Mouse (Mus musculus) midbrain, embryonic 15.5 days (tissue): ENCODE results near the gene Amz1. TPM values are rescaled to one million over a fixed set of nuclear protein-coding genes. Genes with fewer than 3 reads are reported as not detected.

Experiments used
- ATAC-seq: fragments of 200-750 bp; cut with Nextera tagmentation; replicated peaks from 2 replicates; pipeline ENCODE4 v1.8.0; 2017; ENCODE audit warnings: moderate TSS enrichment
- H3K27ac ChIP-seq: fragments of 300-500 bp; sonication (generic); 2 replicates; pipeline ENCODE4 v1.5.1; 2015; ENCODE audit warnings: mild to moderate bottlenecking, inconsistent platforms
- H3K27me3 ChIP-seq: fragments of 300-500 bp; sonication (generic); replicated peaks from 2 replicates; pipeline ENCODE4 v1.6.1; 2015; ENCODE audit warnings: inconsistent platforms
- H3K36me3 ChIP-seq: fragments of 300-500 bp; sonication (generic); replicated peaks from 2 replicates; pipeline ENCODE4 v1.6.1; 2015; ENCODE audit warnings: inconsistent platforms
- H3K4me1 ChIP-seq: fragments of 300-500 bp; sonication (generic); 2 replicates; pipeline ENCODE4 v1.6.1; 2015; ENCODE audit warnings: inconsistent platforms
- H3K4me2 ChIP-seq: fragments of 300-500 bp; sonication (generic); 2 replicates; pipeline ENCODE4 v1.6.1; 2015; ENCODE audit warnings: inconsistent platforms, mild to moderate bottlenecking, moderate library complexity
- H3K4me3 ChIP-seq: fragments of 300-500 bp; sonication (generic); 2 replicates; pipeline ENCODE4 v1.5.1; 2015; ENCODE audit warnings: mild to moderate bottlenecking, inconsistent platforms
- H3K9ac ChIP-seq: fragments of 300-500 bp; sonication (generic); 2 replicates; pipeline ENCODE4 v1.6.1; 2015; ENCODE audit warnings: mild to moderate bottlenecking, inconsistent platforms
- H3K9me3 ChIP-seq: fragments of 300-500 bp; sonication (generic); 2 replicates; pipeline ENCODE4 v1.6.1; 2016; ENCODE audit warnings: inconsistent platforms
- WGBS: fragments of 180-500 bp; shearing (Covaris S2); methylation state at CpG from one replicate; pipeline ENCODE4 v1.1.7; 2015; ENCODE audit warnings: mixed read lengths; 5-methylcytosine and 5-hydroxymethylcytosine counted together
- polyA plus RNA-seq: library from polyadenylated mRNA; unstranded; fragments of >200 nt; fragmentation: Nextera tagmentation; extraction: Ambion mirVana; gene quantifications from 2 replicates; pipeline ENCODE4 v1.2.1, GENCODE M21; 2015

Gene Amz1
- polyA plus RNA-seq, 1 experiment from 2014 or later = 5.2 TPM

- H3K36me3 ChIP-seq = no peaks in the 10 kb centered on the region
- no peaks in the 10 kb centered on the region for H3K27me3 ChIP-seq
- peaks cover 9% of the 10 kb centered on the region for H3K4me1 ChIP-seq
- 0% methylated on average over 1 of the region's 2 CpGs for WGBS
- no peak for ATAC-seq
- no peaks in the 10 kb centered on the region for H3K9me3 ChIP-seq
- H3K9ac ChIP-seq = no peak overlapping the region
- H3K27ac ChIP-seq = no peak overlapping the region
- no peak overlapping the region for H3K4me3 ChIP-seq
- H3K4me2 ChIP-seq = no peak overlapping the region
Measured at GRCm38 (mm10) chr5:140750925-140751324, 27.0 kb downstream of the Amz1 start.

GRCm38 (mm10) chr5:140752041-140752440 is 28.1 kb downstream of the Amz1 start:
- no peak overlapping the region for H3K27ac ChIP-seq
- 93% methylated on average over 15 of the region's 15 CpGs for WGBS
- peaks cover 9% of the 10 kb centered on the region for H3K4me1 ChIP-seq
- no peak for ATAC-seq
- H3K4me3 ChIP-seq = no peak overlapping the region
- H3K9me3 ChIP-seq = no peaks in the 10 kb centered on the region
- H3K4me2 ChIP-seq = no peak overlapping the region
- H3K9ac ChIP-seq = no peak overlapping the region
- H3K27me3 ChIP-seq = no peaks in the 10 kb centered on the region
- H3K36me3 ChIP-seq = no peaks in the 10 kb centered on the region

- peaks cover 9% of the 10 kb centered on the region for H3K4me1 ChIP-seq
- no peaks in the 10 kb centered on the region for H3K36me3 ChIP-seq
- H3K9me3 ChIP-seq = no peaks in the 10 kb centered on the region
- WGBS = 99% methylated on average over 3 of the region's 3 CpGs
- H3K9ac ChIP-seq = no peak overlapping the region
- no peak overlapping the region for H3K27ac ChIP-seq
- no peak overlapping the region for H3K4me2 ChIP-seq
- ATAC-seq = no peak
- no peaks in the 10 kb centered on the region for H3K27me3 ChIP-seq
- no peak overlapping the region for H3K4me3 ChIP-seq
Measured at GRCm38 (mm10) chr5:140752639-140753038, 28.7 kb downstream of the Amz1 start.

GRCm38 (mm10) chr5:140753223-140753622 is 29.3 kb downstream of the Amz1 start:
- H3K27ac ChIP-seq = no peak overlapping the region
- WGBS = 55% methylated on average over 5 of the region's 5 CpGs

GRCm38 (mm10) chr5:140758864-140759263 is 34.9 kb downstream of the Amz1 start:
- H3K4me2 ChIP-seq = no peak overlapping the region
- peaks cover 24% of the 10 kb centered on the region for H3K36me3 ChIP-seq
- H3K27ac ChIP-seq = no peak overlapping the region
- no peaks in the 10 kb centered on the region for H3K4me1 ChIP-seq
- H3K4me3 ChIP-seq = no peak overlapping the region
- H3K9ac ChIP-seq = no peak overlapping the region
- H3K9me3 ChIP-seq = no peaks in the 10 kb centered on the region
- H3K27me3 ChIP-seq = no peaks in the 10 kb centered on the region
- ATAC-seq = no peak
- 67% methylated on average over 8 of the region's 8 CpGs for WGBS

More at GRCm38 (mm10) chr5:140753223-140753622, 29.3 kb downstream of the Amz1 start:
- Histone ChIP-seq H3K36me3 (no peaks in the 10 kb centered on the region), H3K4me1 (peaks cover 9% of the 10 kb centered on the region), H3K27me3 (no peaks in the 10 kb centered on the region), H3K4me2 (no peak overlapping the region), H3K4me3 (no peak overlapping the region), H3K9ac (no peak overlapping the region), H3K9me3 (no peaks in the 10 kb centered on the region)
- no peak for ATAC-seq

- no peak overlapping the region for H3K4me2 ChIP-seq
- H3K9ac ChIP-seq = no peak overlapping the region
- no peak overlapping the region for H3K27ac ChIP-seq
- H3K36me3 ChIP-seq = peaks cover 24% of the 10 kb centered on the region
- H3K4me1 ChIP-seq = peaks cover 1% of the 10 kb centered on the region
- H3K27me3 ChIP-seq = no peaks in the 10 kb centered on the region
- no peak overlapping the region for H3K4me3 ChIP-seq
- H3K9me3 ChIP-seq = no peaks in the 10 kb centered on the region
- no peak for ATAC-seq
- WGBS = 87% methylated on average over 4 of the region's 4 CpGs
Measured at GRCm38 (mm10) chr5:140762540-140762939, 38.6 kb downstream of the Amz1 start.

GRCm38 (mm10) chr5:140764921-140765613 is 41.1 kb downstream of the Amz1 start:
- H3K9ac ChIP-seq = no peak overlapping the region
- 85% methylated on average over 6 of the region's 6 CpGs for WGBS
- peaks cover 10% of the 10 kb centered on the region for H3K36me3 ChIP-seq
- 0 out of 2 replicates have a peak overlapping the region, but pooled peaks have one; percentile 25 for H3K27ac ChIP-seq
- H3K4me2 ChIP-seq = no peak overlapping the region
- no peaks in the 10 kb centered on the region for H3K9me3 ChIP-seq
- H3K27me3 ChIP-seq = no peaks in the 10 kb centered on the region
- ATAC-seq = no peak
- H3K4me1 ChIP-seq = peaks cover 19% of the 10 kb centered on the region
- no peak overlapping the region for H3K4me3 ChIP-seq

- WGBS = 93% methylated on average over 4 of the region's 4 CpGs
- Histone ChIP-seq H3K4me1 (peaks cover 22% of the 10 kb centered on the region), H3K9ac (no peak overlapping the region), H3K27me3 (no peaks in the 10 kb centered on the region), H3K4me3 (no peak overlapping the region), H3K36me3 (no peaks in the 10 kb centered on the region), H3K4me2 (no peak overlapping the region), H3K27ac (no peak overlapping the region), H3K9me3 (no peaks in the 10 kb centered on the region)
- no peak for ATAC-seq
Measured at GRCm38 (mm10) chr5:140766566-140766965, 42.6 kb downstream of the Amz1 start.

GRCm38 (mm10) chr5:140767704-140768141 is 43.8 kb downstream of the Amz1 start:
- Histone ChIP-seq H3K4me1 (peaks cover 26% of the 10 kb centered on the region), H3K36me3 (no peaks in the 10 kb centered on the region), H3K4me3 (no peak overlapping the region), H3K9me3 (no peaks in the 10 kb centered on the region), H3K27me3 (no peaks in the 10 kb centered on the region), H3K9ac (peak overlapping the region; percentile 24; the same call in 1 of the 2 replicates), H3K4me2 (no peak overlapping the region), H3K27ac (peak overlapping the region; percentile 86)
- ATAC-seq = peak; percentile 31; the same call in 1 of the 2 replicates
- 3% methylated on average over 9 of the region's 9 CpGs for WGBS

- 73% methylated on average over 5 of the region's 5 CpGs for WGBS
- ATAC-seq = no peak; the same call in 1 of the 2 replicates
- H3K4me1 ChIP-seq = peaks cover 26% of the 10 kb centered on the region
Measured at GRCm38 (mm10) chr5:140768333-140768732, 44.4 kb downstream of the Amz1 start.

GRCm38 (mm10) chr5:140771612-140772011 is 47.7 kb downstream of the Amz1 start:
- H3K9me3 ChIP-seq = no peaks in the 10 kb centered on the region
- no peak overlapping the region for H3K4me3 ChIP-seq
- H3K4me1 ChIP-seq = peaks cover 29% of the 10 kb centered on the region
- WGBS = 41% methylated on average over 6 of the region's 6 CpGs
- no peak for ATAC-seq
- no peaks in the 10 kb centered on the region for H3K36me3 ChIP-seq
- H3K27me3 ChIP-seq = no peaks in the 10 kb centered on the region
- H3K4me2 ChIP-seq = no peak overlapping the region
- peak overlapping the region; percentile 28 for H3K27ac ChIP-seq
- no peak overlapping the region for H3K9ac ChIP-seq

More at GRCm38 (mm10) chr5:140768333-140768732, 44.4 kb downstream of the Amz1 start:
- Histone ChIP-seq H3K9me3 (no peaks in the 10 kb centered on the region), H3K36me3 (no peaks in the 10 kb centered on the region), H3K9ac (no peak overlapping the region), H3K4me3 (no peak overlapping the region), H3K4me2 (no peak overlapping the region), H3K27me3 (no peaks in the 10 kb centered on the region), H3K27ac (peak overlapping the region; percentile 86)

GRCm38 (mm10) chr5:140772158-140772557 is 48.2 kb downstream of the Amz1 start:
- no peak overlapping the region for H3K4me2 ChIP-seq
- 64% methylated on average over 7 of the region's 7 CpGs for WGBS
- no peak overlapping the region for H3K4me3 ChIP-seq
- peaks cover 29% of the 10 kb centered on the region for H3K4me1 ChIP-seq
- H3K27ac ChIP-seq = peak overlapping the region; percentile 28
- ATAC-seq = no peak
- H3K36me3 ChIP-seq = no peaks in the 10 kb centered on the region
- H3K9ac ChIP-seq = no peak overlapping the region
- H3K9me3 ChIP-seq = no peaks in the 10 kb centered on the region
- H3K27me3 ChIP-seq = no peaks in the 10 kb centered on the region

GRCm38 (mm10) chr5:140775111-140775510 is 51.2 kb downstream of the Amz1 start:
- Histone ChIP-seq H3K4me1 (peaks cover 10% of the 10 kb centered on the region), H3K9me3 (no peaks in the 10 kb centered on the region), H3K36me3 (0 out of 2 replicates have a peak, but pooled peaks cover 1% of the 10 kb centered on the region), H3K27me3 (no peaks in the 10 kb centered on the region), H3K27ac (no peak overlapping the region), H3K4me3 (no peak overlapping the region), H3K4me2 (no peak overlapping the region), H3K9ac (no peak overlapping the region)
- no peak for ATAC-seq
- WGBS = 96% methylated on average over 4 of the region's 4 CpGs
